Mouse (Mus musculus) central nervous system, embryonic 14 days (tissue): Measurements from ENCODE around the gene Gm49425. TPM values are rescaled to one million over a fixed set of nuclear protein-coding genes. Genes with fewer than 3 reads are reported as not detected.

ENCODE experiments used
- polyA plus RNA-seq: library from polyadenylated mRNA; depleted of rRNA; stranded (reverse); fragments of >200 nt; gene quantifications from 2 replicates; pipeline ENCODE4 v1.2.3, GENCODE M21; 2012; rRNA removed

The Gm49425 gene
- not detected in 2 replicates for polyA plus RNA-seq

DNA sequence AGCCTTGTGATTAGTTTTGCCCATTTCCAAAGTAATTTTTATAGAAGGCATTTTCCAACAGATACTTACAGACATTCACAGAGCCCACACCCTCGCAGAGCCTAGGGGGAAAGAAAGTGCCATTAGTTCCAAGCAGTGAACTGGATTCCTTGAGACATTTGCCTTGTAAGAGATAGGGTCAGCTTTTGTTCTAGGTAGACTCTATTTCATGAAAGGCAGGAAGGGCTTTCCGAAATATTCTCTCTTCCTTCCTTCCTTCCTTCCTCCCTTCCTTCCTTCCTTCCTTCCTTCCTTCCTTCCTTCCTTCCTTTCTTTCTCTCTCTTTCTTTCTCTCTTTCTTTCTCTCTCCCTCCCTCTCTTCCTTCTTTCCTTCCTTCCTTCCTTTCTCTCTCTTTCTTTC is at the start of gene Gm49425:
Gene Gm49425, minus strand, starts transcription at position 101 of the 400 bp plus-strand sequence.

DNA sequence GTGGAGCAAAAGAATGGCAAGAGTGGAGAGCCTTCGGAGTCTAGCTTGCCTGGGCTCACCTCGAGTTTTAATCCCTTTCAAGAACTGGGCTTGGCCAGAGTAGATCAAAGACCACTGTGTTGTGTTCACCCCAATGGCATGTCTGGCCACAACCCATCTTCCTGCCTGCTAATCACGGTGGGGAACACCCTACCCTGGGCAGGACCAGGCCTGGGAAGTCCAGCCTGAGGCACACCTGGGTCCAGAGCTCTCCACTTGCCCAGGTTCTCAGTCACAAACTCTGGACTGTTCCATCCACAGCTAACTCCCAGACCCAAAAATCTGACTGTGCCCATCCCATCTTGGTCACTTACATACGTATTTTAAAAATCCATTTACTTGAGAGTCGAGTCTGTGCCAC is 45.8 kb upstream of the Gm49425 start, which contains the start of gene Krt90:
Gene Krt90, minus strand, starts transcription at position 101 of the 400 bp plus-strand sequence.

DNA sequence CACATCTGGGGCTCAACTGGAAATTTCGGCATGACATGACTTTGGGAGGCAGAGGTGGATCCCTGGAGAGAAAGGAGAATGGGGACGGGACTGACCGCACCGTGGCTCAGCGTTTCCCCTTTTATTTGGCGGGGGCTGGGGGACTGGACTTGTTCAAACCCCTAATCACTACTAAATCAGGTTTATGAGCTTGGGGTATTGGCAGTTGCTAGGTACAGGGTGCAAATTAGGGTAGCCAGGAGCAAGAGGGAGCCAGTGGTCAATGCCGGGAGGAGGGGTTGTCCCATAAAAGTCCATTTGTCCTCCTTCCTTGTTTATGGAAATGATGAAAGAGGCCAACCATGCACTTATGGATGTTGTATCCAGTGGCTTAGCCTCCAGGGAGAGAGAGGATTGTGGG is 33.5 kb upstream of the Gm49425 start, which contains the start of gene Krt82:
Gene Krt82, minus strand, starts transcription at position 101 of the 400 bp plus-strand sequence.

DNA sequence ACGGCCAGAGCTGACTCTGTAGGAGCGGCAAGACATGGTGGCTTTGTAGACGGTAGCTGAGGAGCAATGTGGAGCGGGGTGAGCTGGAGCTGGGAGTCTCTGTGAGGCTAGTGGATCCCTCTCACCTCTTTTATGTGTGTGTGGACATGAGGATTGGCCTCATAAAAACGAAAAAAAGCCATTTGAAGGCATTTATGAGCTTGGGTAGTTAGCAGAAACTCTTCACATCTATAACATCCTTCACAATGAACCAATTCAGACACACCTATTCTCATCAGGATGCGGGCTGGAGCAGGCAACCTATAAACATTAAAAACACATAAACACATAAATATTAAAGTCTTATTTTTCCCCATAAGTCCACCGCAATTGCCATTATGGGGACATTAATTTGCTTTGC is 15.7 kb upstream of the Gm49425 start, which contains the start of gene Krt84:
Gene Krt84, minus strand, starts transcription at position 101 of the 400 bp plus-strand sequence.

DNA sequence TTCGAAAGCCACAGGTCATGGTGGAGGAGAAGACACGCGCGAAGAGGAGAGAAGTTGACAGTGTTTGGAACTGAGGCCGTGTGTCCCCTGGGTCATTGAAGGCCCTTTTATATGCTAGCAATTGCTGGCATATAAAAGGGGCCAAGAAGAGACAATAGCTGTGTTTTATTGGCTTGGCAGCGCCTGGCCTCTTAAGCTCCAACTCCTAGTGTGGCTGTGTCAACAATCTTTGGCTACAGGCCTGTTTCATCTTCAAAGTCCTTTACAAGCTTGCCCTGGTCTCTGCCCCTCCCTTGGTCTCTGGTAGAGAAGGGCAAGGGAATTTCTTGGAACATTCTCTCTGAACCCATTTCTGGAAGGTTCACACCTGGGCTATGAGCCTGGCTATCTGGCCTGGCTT is 25.6 kb downstream of the Gm49425 start, which contains the start of gene Krt83:
Gene Krt83, minus strand, starts transcription at position 82 of the 400 bp plus-strand sequence.

DNA sequence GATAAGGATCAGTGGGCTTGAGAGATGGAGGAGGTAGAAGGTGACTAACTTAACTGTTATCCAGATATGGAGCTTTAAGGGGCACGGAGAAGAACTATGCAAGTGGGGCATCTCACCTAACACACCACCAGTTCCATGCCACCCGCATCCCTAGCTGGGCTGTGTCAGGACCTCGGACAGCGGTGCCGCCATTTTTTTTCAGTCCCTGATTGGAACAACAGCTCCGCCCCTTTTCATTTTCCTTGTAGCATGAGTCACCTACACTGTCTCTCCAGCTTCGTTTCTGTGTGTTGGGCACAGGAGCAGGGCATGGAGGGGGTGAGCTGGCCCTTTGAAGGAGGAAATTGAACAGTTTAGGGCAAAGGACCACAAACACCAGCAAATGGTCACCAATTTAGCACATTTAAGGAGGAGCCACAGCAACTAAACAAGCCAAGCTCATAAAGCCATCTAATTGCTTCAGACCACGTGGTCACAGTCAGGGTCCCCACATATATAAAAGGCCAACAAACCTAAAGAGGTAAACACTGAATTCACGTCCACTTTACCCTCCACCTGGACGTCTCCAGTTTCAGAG is 44.0 kb downstream of the Gm49425 start, which contains the start of gene Krt86:
Gene Krt86, plus strand, starts transcription at position 527 of the 577 bp plus-strand sequence.

Other genes starting within 250 kb of the Gm49425 start
- 65.1 and 67.8 TPM in 2 replicates for gene Atg101, start 233.0 kb downstream of the Gm49425 start, polyA plus RNA-seq
- 0.33 and 0.41 TPM in 2 replicates for gene 6030408B16Rik, start 224.0 kb downstream of the Gm49425 start, polyA plus RNA-seq
- 0.15 and 0.64 TPM in 2 replicates for gene Krt80, start 147.1 kb downstream of the Gm49425 start, polyA plus RNA-seq
- 0.80 and 4.7 TPM in 2 replicates for gene Krt7, start 106.2 kb downstream of the Gm49425 start, polyA plus RNA-seq
- 0.09 and 0.35 TPM in 2 replicates for gene Krt87, start 78.5 kb downstream of the Gm49425 start, polyA plus RNA-seq
- gene Krt88, start 69.5 kb downstream of the Gm49425 start, polyA plus RNA-seq = not detected in 2 replicates
- not detected in 2 replicates for gene Krt81, start 53.5 kb downstream of the Gm49425 start, polyA plus RNA-seq
- not detected in 2 replicates for gene Krt86, start 43.8 kb downstream of the Gm49425 start, polyA plus RNA-seq
- gene Krt83, start 25.7 kb downstream of the Gm49425 start, polyA plus RNA-seq = 0.05 TPM in 1 of 2 replicates, not detected in the other
- gene Krt84, start 15.6 kb upstream of the Gm49425 start, polyA plus RNA-seq = 0.04 TPM in 1 of 2 replicates, not detected in the other
- gene Krt82, start 33.4 kb upstream of the Gm49425 start, polyA plus RNA-seq = not detected in 2 replicates
- gene Krt90, start 45.7 kb upstream of the Gm49425 start, polyA plus RNA-seq = 0.05 and 0.08 TPM in 2 replicates
- 0.04 and 0.21 TPM in 2 replicates for gene Krt75, start 56.6 kb upstream of the Gm49425 start, polyA plus RNA-seq
- gene Gm5414, start 110.9 kb upstream of the Gm49425 start, polyA plus RNA-seq = not detected in 2 replicates
- gene Gm5478, start 130.1 kb upstream of the Gm49425 start, polyA plus RNA-seq = not detected in 2 replicates
- not detected in 2 replicates for gene Krt6b, start 163.0 kb upstream of the Gm49425 start, polyA plus RNA-seq
- gene Krt6a, start 177.0 kb upstream of the Gm49425 start, polyA plus RNA-seq = 0.02 and 0.88 TPM in 2 replicates
- gene Krt5, start 195.6 kb upstream of the Gm49425 start, polyA plus RNA-seq = 5.6 and 59.9 TPM in 2 replicates
- gene Krt71, start 225.8 kb upstream of the Gm49425 start, polyA plus RNA-seq = 0.04 and 0.24 TPM in 2 replicates